Mouse (Mus musculus) bone marrow macrophage, adult 2 months (primary cell): Measurements from ENCODE around the gene Ube4b.

Source experiments
- CTCF ChIP-seq: IDR thresholded peaks from 2 replicates; pipeline ENCODE4 v1.5.1; 2012; ENCODE audit warnings: low read depth, mild to moderate bottlenecking, low read length, moderate library complexity
- POLR2A ChIP-seq: IDR thresholded peaks from 2 replicates; pipeline ENCODE4 v1.6.1; 2012; ENCODE audit warnings: mild to moderate bottlenecking, low read depth, low read length, borderline replicate concordance

DNA sequence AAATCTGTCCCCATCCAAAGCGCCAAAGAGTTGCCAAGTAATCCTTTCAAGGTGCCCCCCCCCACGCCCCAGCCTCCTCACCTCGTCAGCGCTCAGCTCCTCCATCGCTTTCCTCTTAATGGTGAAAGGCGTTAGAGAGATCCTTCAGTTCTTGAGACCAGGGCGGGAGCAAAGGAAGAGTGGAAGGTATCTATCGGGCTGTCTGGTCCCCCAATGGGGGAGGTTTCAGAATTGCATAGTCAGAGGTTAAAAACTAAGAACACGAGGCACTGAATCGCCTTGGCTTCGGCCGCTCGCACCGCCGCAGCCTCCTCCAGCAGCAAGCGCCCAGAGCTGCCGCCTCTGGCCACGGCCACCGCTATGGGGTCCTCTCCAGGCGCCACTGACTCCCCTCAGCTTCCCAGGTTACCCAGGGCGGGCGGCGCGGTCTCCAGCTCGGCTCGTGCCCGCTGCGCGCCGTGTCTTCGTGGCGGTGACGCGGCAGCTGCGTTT is 702 bp downstream of the Ube4b start:
- TF ChIP-seq POLR2A: no peak
- TF ChIP-seq CTCF: no peak
